ENCODE assay signal across 8 mouse cellular contexts in genomic region chr8:105757796-105758276, GRCm38 (mm10). TPM values are rescaled to one million over a fixed set of nuclear protein-coding genes. Genes with fewer than 3 reads are reported as not detected.
DNase-seq lines count a peak whose midpoint lies in the region; ATAC-seq lines count a peak whose summit lies in the region.

No protein-coding gene starts in this region.

- H3K4me3 ChIP-seq in kidney, embryonic 14.5 days (ENCODE audit: low read length) = peak overlapping the region; percentile 97
- H3K4me3 ChIP-seq in hindbrain, embryonic 10.5 days = peak overlapping the region; percentile 97
- peak overlapping the region; percentile 84 for H3K4me3 ChIP-seq in midbrain, embryonic 12.5 days

- peak overlapping the region; percentile 61 for H3K4me2 ChIP-seq in kidney, embryonic 14.5 days (replicated peaks; ENCODE audit: low read depth, low read length)
- peak overlapping the region; percentile 75 for H3K4me2 ChIP-seq in midbrain, embryonic 12.5 days (replicated peaks)

- H3K4me1 ChIP-seq in kidney, embryonic 14.5 days (ENCODE audit: control insufficient read depth, insufficient read depth, low read length) = no peaks in the 10 kb centered on the region
- H3K4me1 ChIP-seq in hindbrain, embryonic 10.5 days (replicated peaks) = peaks cover 30% of the 10 kb centered on the region
- peaks cover 19% of the 10 kb centered on the region for H3K4me1 ChIP-seq in midbrain, embryonic 12.5 days

- H3K27me3 ChIP-seq in kidney, embryonic 14.5 days (ENCODE audit: control insufficient read depth, insufficient read depth, low read length) = no peaks in the 10 kb centered on the region
- H3K27me3 ChIP-seq in hindbrain, embryonic 10.5 days (ENCODE audit: insufficient read depth, poor library complexity, severe bottlenecking) = no peaks in the 10 kb centered on the region
- H3K27me3 ChIP-seq in midbrain, embryonic 12.5 days = no peaks in the 10 kb centered on the region

- WGBS in kidney, embryonic 14.5 days = under 1% methylated on average over 12 of the region's 12 CpGs
- 3% methylated on average over 12 of the region's 12 CpGs for WGBS in hindbrain, embryonic 10.5 days
- 2% methylated on average over 12 of the region's 12 CpGs for WGBS in midbrain, embryonic 12.5 days

- H3K27ac ChIP-seq in kidney, embryonic 14.5 days (ENCODE audit: low read depth, low read length) = peak overlapping the region; percentile 55; the same call in 1 of the 2 replicates
- H3K27ac ChIP-seq in hindbrain, embryonic 10.5 days = peak overlapping the region; percentile 91
- peak overlapping the region; percentile 88 for H3K27ac ChIP-seq in midbrain, embryonic 12.5 days (replicated peaks)

- peak overlapping the region; percentile 82 for H3K9ac ChIP-seq in kidney, embryonic 14.5 days (ENCODE audit: low read depth, low read length)
- H3K9ac ChIP-seq in midbrain, embryonic 12.5 days (replicated peaks) = peak overlapping the region; percentile 89

- DNase-seq in kidney, postnatal 10 days = no peak
- DNase-seq in WW6 (ENCODE audit: low read depth, low spot score) = peak; percentile 20
- peak; percentile 7 for DNase-seq in hindbrain, embryonic 10.5 days (ENCODE audit: low spot score)
- no peak for DNase-seq in frontal cortex, postnatal 36 days (ENCODE audit: low spot score in 2 of 2)
- DNase-seq in cerebellum, postnatal 25 days = no peak
- no peak for DNase-seq in kidney, postnatal 36 days

- H3K9me3 ChIP-seq in kidney, embryonic 14.5 days (ENCODE audit: control insufficient read depth, low read length) = no peaks in the 10 kb centered on the region
- no peaks in the 10 kb centered on the region for H3K9me3 ChIP-seq in hindbrain, embryonic 10.5 days
- H3K9me3 ChIP-seq in midbrain, embryonic 12.5 days = no peaks in the 10 kb centered on the region

- no peaks in the 10 kb centered on the region for H3K36me3 ChIP-seq in kidney, embryonic 14.5 days (ENCODE audit: control insufficient read depth, insufficient read depth, low read length)
- peaks cover 5% of the 10 kb centered on the region; the same call in 1 of the 2 replicates for H3K36me3 ChIP-seq in hindbrain, embryonic 10.5 days
- H3K36me3 ChIP-seq in midbrain, embryonic 12.5 days = no peaks in the 10 kb centered on the region

- ATAC-seq in kidney, embryonic 14.5 days (ENCODE audit: low FRiP score, low TSS enrichment) = no peak
- no peak; the same call in 1 of the 2 replicates for ATAC-seq in midbrain, embryonic 12.5 days (ENCODE audit: low FRiP score, low read depth)

RNA-seq across cellular contexts. Expression of gene Gfod2, which starts 0.6 kb away (rescaled TPM):
- 11.9 and 15.8 TPM in 2 replicates for polyA plus RNA-seq in kidney, embryonic 14.5 days (2014; fragmentation: Nextera tagmentation; extraction: Ambion mirVana)
- 36.8 and 49.8 TPM in 2 replicates for polyA plus RNA-seq in hindbrain, embryonic 10.5 days (2016; fragmentation: Nextera tagmentation; extraction: Ambion mirVana)
- polyA plus RNA-seq in midbrain, embryonic 12.5 days (2016; fragmentation: Nextera tagmentation; extraction: Ambion mirVana) = 52.9 and 58.8 TPM in 2 replicates

RNA-seq across cellular contexts. Expression of gene Enkd1, which starts 49.8 kb away (rescaled TPM):
- polyA plus RNA-seq in kidney, embryonic 14.5 days (2014; fragmentation: Nextera tagmentation; extraction: Ambion mirVana) = 33.0 and 36.2 TPM in 2 replicates
- 40.7 and 44.6 TPM in 2 replicates for polyA plus RNA-seq in hindbrain, embryonic 10.5 days (2016; fragmentation: Nextera tagmentation; extraction: Ambion mirVana)
- 28.6 and 32.6 TPM in 2 replicates for polyA plus RNA-seq in midbrain, embryonic 12.5 days (2016; fragmentation: Nextera tagmentation; extraction: Ambion mirVana)

RNA-seq across cellular contexts. Expression of gene 4933405L10Rik, which starts 50.4 kb away (rescaled TPM):
- polyA plus RNA-seq in kidney, embryonic 14.5 days (2014; fragmentation: Nextera tagmentation; extraction: Ambion mirVana) = 0.16 TPM in 1 of 2 replicates, not detected in the other
- polyA plus RNA-seq in hindbrain, embryonic 10.5 days (2016; fragmentation: Nextera tagmentation; extraction: Ambion mirVana) = 0.14 TPM in 1 of 2 replicates, not detected in the other
- polyA plus RNA-seq in midbrain, embryonic 12.5 days (2016; fragmentation: Nextera tagmentation; extraction: Ambion mirVana) = 0.27 TPM in 1 of 2 replicates, not detected in the other

RNA-seq across cellular contexts. Expression of gene Pard6a, which starts 56.9 kb away (rescaled TPM):
- polyA plus RNA-seq in kidney, embryonic 14.5 days (2014; fragmentation: Nextera tagmentation; extraction: Ambion mirVana) = 15.6 and 16.1 TPM in 2 replicates
- polyA plus RNA-seq in hindbrain, embryonic 10.5 days (2016; fragmentation: Nextera tagmentation; extraction: Ambion mirVana) = 23.3 and 32.2 TPM in 2 replicates
- polyA plus RNA-seq in midbrain, embryonic 12.5 days (2016; fragmentation: Nextera tagmentation; extraction: Ambion mirVana) = 31.7 and 32.7 TPM in 2 replicates

RNA-seq across cellular contexts. Expression of gene Acd, which starts 56.9 kb away (rescaled TPM):
- 50.3 and 62.0 TPM in 2 replicates for polyA plus RNA-seq in kidney, embryonic 14.5 days (2014; fragmentation: Nextera tagmentation; extraction: Ambion mirVana)
- polyA plus RNA-seq in hindbrain, embryonic 10.5 days (2016; fragmentation: Nextera tagmentation; extraction: Ambion mirVana) = 81.3 and 92.6 TPM in 2 replicates
- 82.8 and 89.5 TPM in 2 replicates for polyA plus RNA-seq in midbrain, embryonic 12.5 days (2016; fragmentation: Nextera tagmentation; extraction: Ambion mirVana)

Comparison
In these comparisons a context has a peak if more than half of its experiments do, and no peak if none do; other contexts are left out.
1. DNase-seq: peak in WW6 (single experiment) and hindbrain, embryonic 10.5 days (single experiment); none in kidney, postnatal 10 days (single experiment), frontal cortex, postnatal 36 days (0 of 2), cerebellum, postnatal 25 days (0 of 2) and kidney, postnatal 36 days (0 of 2).
2. Peak in every context shown above with its lines, with median percentiles within 50 percentile points of each other: H3K27ac ChIP-seq and H3K4me3 ChIP-seq.